Mouse (Mus musculus): ENCODE results near the gene Stard5.

The Stard5 gene

GRCm38 (mm10) chr7:83666087-83666595 lies 34.4 kb downstream of the Stard5 start:
- DNase-seq (ENCODE audit: low spot score), result no peak

- DNase-seq (ENCODE audit: low spot score), result no peak
Measured at GRCm38 (mm10) chr7:83667936-83668645, 36.3 kb downstream of the Stard5 start.

- peak; percentile 51 for DNase-seq (ENCODE audit: low spot score)
Measured at GRCm38 (mm10) chr7:83668724-83669123, 37.0 kb downstream of the Stard5 start.

GRCm38 (mm10) chr7:83671573-83671972 lies 39.8 kb downstream of the Stard5 start:
- DNase-seq (ENCODE audit: low spot score), result no peak

- DNase-seq (ENCODE audit: low spot score), result no peak
Measured at GRCm38 (mm10) chr7:83675545-83676254, 43.9 kb downstream of the Stard5 start.

- DNase-seq (ENCODE audit: low spot score), result no peak
Measured at GRCm38 (mm10) chr7:83677296-83677695, 45.5 kb downstream of the Stard5 start.

DNA sequence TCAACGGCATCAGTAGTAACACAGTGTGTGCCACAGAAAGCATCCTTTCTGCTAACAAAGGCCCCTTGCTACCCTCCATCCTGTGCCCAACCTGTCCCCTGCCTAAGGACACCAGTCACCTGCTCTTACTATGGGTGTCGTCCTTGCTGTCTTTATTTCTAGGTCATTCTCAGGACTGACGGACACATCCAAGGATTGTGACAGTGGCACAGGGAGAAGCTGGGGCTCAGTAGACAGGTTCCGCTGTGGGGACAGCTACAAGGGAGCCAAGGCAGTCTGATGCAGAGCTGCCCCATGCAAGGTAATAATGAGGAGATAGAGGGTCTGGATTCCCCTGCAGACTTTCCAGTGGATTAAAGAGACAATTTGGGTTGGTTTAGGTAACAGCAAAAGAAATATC lies 46.7 kb downstream of the Stard5 start:
- no peak for DNase-seq (ENCODE audit: low spot score)

DNA sequence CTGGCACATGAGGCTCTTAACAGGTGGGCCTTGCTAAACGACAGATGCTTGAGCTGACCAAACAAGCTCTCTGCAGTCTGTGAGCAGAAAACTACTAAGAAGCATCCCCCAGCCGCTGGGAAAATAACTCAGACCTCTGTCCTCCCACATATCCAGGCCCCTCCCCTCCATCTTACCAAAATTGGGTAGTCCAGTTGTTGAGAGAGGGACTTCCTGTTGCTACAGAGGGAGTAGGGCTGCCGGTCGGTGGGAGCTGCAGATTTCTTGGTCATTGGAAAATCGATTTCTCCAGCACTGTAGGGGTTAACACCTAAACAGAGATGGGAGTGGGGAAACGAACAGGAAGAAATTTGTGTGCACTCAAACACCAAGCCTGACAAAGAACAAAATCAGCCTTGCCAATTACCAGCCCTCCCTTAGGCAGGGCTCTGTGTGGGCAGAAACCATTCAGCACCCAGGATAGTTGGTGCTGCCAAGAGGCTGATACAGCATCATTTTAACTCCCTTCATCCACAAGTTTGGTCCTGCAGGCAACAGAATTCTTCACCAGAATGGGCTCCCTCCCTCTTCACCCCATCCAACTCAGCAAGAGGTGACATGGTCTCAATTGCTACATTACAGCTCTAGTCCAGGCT lies 51.0 kb downstream of the Stard5 start:
- no peak for DNase-seq (ENCODE audit: low spot score)

DNA sequence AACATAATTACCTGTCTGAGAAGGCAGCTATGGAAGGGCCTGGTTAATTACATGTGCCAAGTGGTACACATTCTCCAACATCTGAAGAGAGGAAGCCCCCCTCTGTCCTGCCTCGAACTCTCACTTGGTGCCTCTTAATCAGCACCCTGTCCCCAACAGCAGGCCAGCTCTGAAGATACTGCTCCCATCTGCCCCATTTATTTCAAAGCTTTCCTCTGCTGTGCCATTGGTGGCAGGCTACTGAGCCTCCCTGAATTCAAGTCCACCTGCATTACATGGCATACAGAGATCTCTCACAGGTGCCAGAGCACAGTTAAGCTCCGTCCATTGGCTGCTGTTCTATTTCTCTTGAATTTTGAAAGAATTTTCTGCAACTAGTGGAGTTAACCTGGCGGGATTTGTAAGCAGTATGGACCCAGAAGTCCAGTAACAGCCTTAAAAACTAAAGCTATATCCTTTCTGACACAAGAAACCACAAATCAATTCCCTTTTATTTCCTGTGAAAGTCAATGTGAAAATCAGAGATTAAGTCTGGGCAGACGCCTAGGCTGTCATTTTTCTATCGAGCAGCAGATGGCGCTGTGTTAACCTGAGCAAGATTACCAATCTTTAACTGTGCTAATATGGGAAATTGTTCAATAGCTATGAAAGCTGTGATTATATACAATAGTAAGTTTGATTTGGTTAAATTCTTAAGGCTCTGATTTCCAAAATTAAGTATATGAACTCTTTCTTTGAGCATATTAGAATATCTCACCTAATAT lies 63.9 kb downstream of the Stard5 start:
- DNase-seq (ENCODE audit: low spot score), result no peak

DNA sequence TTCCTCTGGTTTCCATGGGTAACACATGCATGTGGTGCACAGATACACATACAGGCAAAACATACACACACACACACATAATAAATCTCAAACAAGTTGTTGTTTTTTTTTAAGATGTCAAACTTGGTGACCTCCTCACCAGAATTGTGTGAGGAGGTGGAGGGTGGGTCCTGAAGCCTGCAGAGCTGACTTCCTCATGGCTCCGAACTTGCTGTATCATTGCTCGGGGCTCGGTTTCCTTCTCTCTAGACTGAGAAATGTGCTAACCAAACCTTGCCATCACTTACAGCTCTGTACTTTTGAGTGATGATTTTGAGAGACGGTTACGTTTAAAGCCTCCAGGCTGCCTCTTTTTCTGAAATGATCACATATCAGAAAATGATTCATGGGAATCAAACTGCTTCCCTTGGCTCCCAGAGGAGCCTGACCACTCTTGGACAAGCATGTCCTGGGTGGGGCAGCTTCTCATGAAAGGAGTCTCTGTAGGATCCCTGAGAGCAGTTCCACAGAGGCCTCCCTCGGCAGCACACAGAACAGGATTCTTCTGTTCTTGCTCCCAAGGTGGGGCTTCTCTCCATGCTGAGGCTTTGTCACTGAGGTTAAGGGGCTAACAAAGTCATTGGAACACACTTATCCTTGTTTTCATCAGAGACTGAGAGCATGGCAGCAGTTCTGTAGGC lies 67.4 kb downstream of the Stard5 start:
- DNase-seq (ENCODE audit: low spot score), result no peak
